Mouse (Mus musculus) limb, embryonic 12.5 days (tissue): ENCODE results near the gene Tmcc1. TPM values are rescaled to one million over a fixed set of nuclear protein-coding genes. Genes with fewer than 3 reads are reported as not detected.
"Not testable (repeated sequence)": the region's sequence is repeated elsewhere in the genome, so short reads cannot be mapped to it uniquely, and the experiment has no call there.

Experiments
- ATAC-seq: fragments of 200-750 bp; cut with Nextera tagmentation; 2 replicates; pipeline ENCODE4 v1.8.0; 2017; ENCODE audit warnings: low read depth, moderate TSS enrichment; ENCODE audit not compliant: insufficient number of reproducible peaks, insufficient read depth, low FRiP score, low TSS enrichment
- H3K27ac ChIP-seq: fragments of 300-500 bp; sonication (generic); 2 replicates; pipeline ENCODE4 v1.5.1; 2016; ENCODE audit warnings: mild to moderate bottlenecking, moderate library complexity
- H3K27me3 ChIP-seq: fragments of 300-500 bp; sonication (generic); 2 replicates; pipeline ENCODE4 v1.6.1; 2016; ENCODE audit warnings: mild to moderate bottlenecking, moderate library complexity
- H3K36me3 ChIP-seq: fragments of 300-500 bp; sonication (generic); 2 replicates; pipeline ENCODE4 v1.6.1; 2016; ENCODE audit warnings: mild to moderate bottlenecking, moderate library complexity
- H3K4me1 ChIP-seq: fragments of 300-500 bp; sonication (generic); replicated peaks from 2 replicates; pipeline ENCODE4 v1.6.1; 2016
- H3K4me2 ChIP-seq: fragments of 300-500 bp; sonication (generic); 2 replicates; pipeline ENCODE4 v1.6.1; 2016; ENCODE audit warnings: mild to moderate bottlenecking, moderate library complexity
- H3K4me3 ChIP-seq: fragments of 300-500 bp; sonication (generic); replicated peaks from 2 replicates; pipeline ENCODE4 v1.5.1; 2016; ENCODE audit warnings: mild to moderate bottlenecking
- H3K9ac ChIP-seq: fragments of 300-500 bp; sonication (generic); replicated peaks from 2 replicates; pipeline ENCODE4 v1.6.1; 2016; ENCODE audit warnings: mild to moderate bottlenecking, moderate library complexity
- H3K9me3 ChIP-seq: fragments of 300-500 bp; sonication (generic); 2 replicates; pipeline ENCODE4 v1.6.1; 2016; ENCODE audit warnings: mild to moderate bottlenecking, moderate library complexity
- WGBS: fragments of 180-500 bp; shearing (Covaris S2); methylation state at CpG from one replicate; pipeline ENCODE4 v1.1.7; 2016; 5-methylcytosine and 5-hydroxymethylcytosine counted together
- polyA plus RNA-seq: library from polyadenylated mRNA; unstranded; fragments of >200 nt; fragmentation: Nextera tagmentation; extraction: Ambion mirVana; gene quantifications from 2 replicates; pipeline ENCODE4 v1.2.1, GENCODE M21; 2016

Tmcc1 gene
- polyA plus RNA-seq, 1 experiment from 2014 or later, result 19.4 TPM

DNA sequence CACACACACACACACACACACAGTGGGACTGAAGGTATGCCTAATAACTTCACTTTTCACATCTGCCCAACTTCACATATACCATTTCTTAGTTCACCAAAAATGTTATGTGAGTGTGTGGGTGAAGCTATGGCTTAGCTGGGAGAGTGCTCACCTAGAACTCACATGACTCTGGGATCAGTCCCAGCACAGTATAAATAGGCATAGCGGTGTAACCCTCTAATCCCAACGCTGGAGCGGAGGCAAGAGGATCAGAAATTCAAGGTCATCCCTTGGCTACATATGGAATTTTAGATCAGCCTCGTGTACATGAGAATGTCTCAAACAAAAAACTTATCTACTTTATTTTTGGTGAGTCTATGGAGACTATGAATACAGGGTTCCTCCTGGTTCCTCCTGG lies 119.7 kb downstream of the Tmcc1 start:
- no peaks in the 10 kb centered on the region for H3K9me3 ChIP-seq
- no peaks in the 10 kb centered on the region for H3K4me1 ChIP-seq
- H3K36me3 ChIP-seq, result no peaks in the 10 kb centered on the region
- whole genome bisulfite sequencing, result 93% methylated on average over 4 of the region's 4 CpGs
- H3K4me3 ChIP-seq, result no peak overlapping the region
- no peak overlapping the region for H3K27ac ChIP-seq
- ATAC-seq, result no peak
- H3K4me2 ChIP-seq, result no peak overlapping the region
- no peaks in the 10 kb centered on the region for H3K27me3 ChIP-seq
- H3K9ac ChIP-seq, result no peak overlapping the region

GRCm38 (mm10) chr6:116072746-116073261 lies 120.5 kb downstream of the Tmcc1 start:
- H3K4me1 ChIP-seq, result no peaks in the 10 kb centered on the region
- ATAC-seq, result no peak
- H3K36me3 ChIP-seq, result no peaks in the 10 kb centered on the region
- H3K9ac ChIP-seq, result no peak overlapping the region
- H3K4me3 ChIP-seq, result no peak overlapping the region
- no peak overlapping the region for H3K4me2 ChIP-seq
- WGBS, result 79% methylated on average over 8 of the region's 8 CpGs
- H3K27ac ChIP-seq, result no peak overlapping the region
- H3K9me3 ChIP-seq, result no peaks in the 10 kb centered on the region
- H3K27me3 ChIP-seq, result no peaks in the 10 kb centered on the region

- H3K36me3 ChIP-seq, result no peaks in the 10 kb centered on the region
- H3K4me3 ChIP-seq, result no peak overlapping the region
- H3K4me2 ChIP-seq, result no peak overlapping the region
- no peaks in the 10 kb centered on the region for H3K4me1 ChIP-seq
- H3K27ac ChIP-seq, result no peak overlapping the region
- whole genome bisulfite sequencing, result 86% methylated on average over 6 of the region's 6 CpGs
- no peak overlapping the region for H3K9ac ChIP-seq
- no peak for ATAC-seq
- no peaks in the 10 kb centered on the region for H3K27me3 ChIP-seq
- no peaks in the 10 kb centered on the region for H3K9me3 ChIP-seq
Observed at GRCm38 (mm10) chr6:116072221-116072745, 121.0 kb downstream of the Tmcc1 start.

DNA sequence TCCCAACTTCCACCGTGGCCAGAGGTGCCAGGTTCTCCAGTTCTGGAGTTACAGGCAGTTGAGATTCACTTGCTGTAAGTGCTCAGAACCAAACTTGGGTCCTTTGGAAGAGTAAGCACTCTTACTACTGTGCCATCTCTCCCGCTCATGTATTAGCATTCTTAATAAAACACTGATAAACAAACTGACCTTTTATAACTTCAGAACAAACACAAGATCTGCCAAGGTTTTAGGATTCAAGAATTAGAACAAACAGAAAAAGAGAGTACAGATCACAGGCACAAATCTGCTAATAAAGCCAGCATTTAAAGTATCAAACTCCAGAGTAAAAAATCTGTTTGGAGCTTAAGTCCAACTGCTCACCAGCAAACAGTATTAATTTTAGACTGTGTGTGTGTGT lies 121.5 kb downstream of the Tmcc1 start:
- H3K36me3 ChIP-seq, result no peaks in the 10 kb centered on the region
- H3K27me3 ChIP-seq, result no peaks in the 10 kb centered on the region
- 92% methylated on average over 2 of the region's 2 CpGs for WGBS
- no peak overlapping the region for H3K4me2 ChIP-seq
- H3K9ac ChIP-seq, result no peak overlapping the region
- H3K4me3 ChIP-seq, result no peak overlapping the region
- no peak for ATAC-seq
- H3K9me3 ChIP-seq, result no peaks in the 10 kb centered on the region
- H3K4me1 ChIP-seq, result no peaks in the 10 kb centered on the region
- no peak overlapping the region for H3K27ac ChIP-seq

DNA sequence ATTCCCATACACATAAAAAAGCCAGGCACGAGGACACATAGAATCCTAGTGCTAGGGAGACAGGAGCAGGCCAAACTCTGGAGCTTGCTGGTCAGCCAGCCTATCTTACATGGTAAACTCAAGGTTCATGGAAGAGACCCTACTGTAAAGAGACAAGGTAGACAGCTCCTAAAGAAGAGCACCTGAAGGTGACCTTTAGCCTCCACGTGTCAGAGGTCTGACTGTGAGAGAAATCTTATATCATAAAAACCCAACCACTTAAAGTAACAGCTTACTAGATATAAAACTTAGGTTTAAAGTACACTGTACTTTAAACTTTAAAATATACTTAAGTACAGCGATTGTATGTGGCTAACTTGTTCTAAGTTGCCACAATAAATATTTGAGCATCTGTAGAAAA lies 122.7 kb downstream of the Tmcc1 start:
- H3K27me3 ChIP-seq, result no peaks in the 10 kb centered on the region
- no peaks in the 10 kb centered on the region for H3K36me3 ChIP-seq
- no peak overlapping the region for H3K27ac ChIP-seq
- no peaks in the 10 kb centered on the region for H3K4me1 ChIP-seq
- no peak overlapping the region for H3K4me3 ChIP-seq
- no peak for ATAC-seq
- 87% methylated on average over 3 of the region's 3 CpGs for WGBS
- H3K9me3 ChIP-seq, result no peaks in the 10 kb centered on the region
- H3K4me2 ChIP-seq, result no peak overlapping the region
- no peak overlapping the region for H3K9ac ChIP-seq

- Histone ChIP-seq H3K27me3 (no peaks in the 10 kb centered on the region), H3K9ac (no peak overlapping the region), H3K27ac (no peak overlapping the region), H3K36me3 (no peaks in the 10 kb centered on the region), H3K4me3 (no peak overlapping the region), H3K9me3 (no peaks in the 10 kb centered on the region), H3K4me2 (no peak overlapping the region), H3K4me1 (no peaks in the 10 kb centered on the region)
- no peak for ATAC-seq
- WGBS, result 97% methylated on average over 1 of the region's 1 CpGs
Observed at GRCm38 (mm10) chr6:116063516-116063915, 129.8 kb downstream of the Tmcc1 start.

GRCm38 (mm10) chr6:116059542-116059941 lies 133.7 kb downstream of the Tmcc1 start:
- not testable (repeated sequence) for H3K4me2 ChIP-seq, H3K27me3 ChIP-seq, H3K27ac ChIP-seq, H3K9ac ChIP-seq, H3K4me1 ChIP-seq, H3K9me3 ChIP-seq, H3K4me3 ChIP-seq, H3K36me3 ChIP-seq, ATAC-seq

- no peaks in the 10 kb centered on the region for H3K27me3 ChIP-seq
- no peak for ATAC-seq
- H3K27ac ChIP-seq, result no peak overlapping the region
Observed at GRCm38 (mm10) chr6:116058541-116059300, 134.6 kb downstream of the Tmcc1 start.

DNA sequence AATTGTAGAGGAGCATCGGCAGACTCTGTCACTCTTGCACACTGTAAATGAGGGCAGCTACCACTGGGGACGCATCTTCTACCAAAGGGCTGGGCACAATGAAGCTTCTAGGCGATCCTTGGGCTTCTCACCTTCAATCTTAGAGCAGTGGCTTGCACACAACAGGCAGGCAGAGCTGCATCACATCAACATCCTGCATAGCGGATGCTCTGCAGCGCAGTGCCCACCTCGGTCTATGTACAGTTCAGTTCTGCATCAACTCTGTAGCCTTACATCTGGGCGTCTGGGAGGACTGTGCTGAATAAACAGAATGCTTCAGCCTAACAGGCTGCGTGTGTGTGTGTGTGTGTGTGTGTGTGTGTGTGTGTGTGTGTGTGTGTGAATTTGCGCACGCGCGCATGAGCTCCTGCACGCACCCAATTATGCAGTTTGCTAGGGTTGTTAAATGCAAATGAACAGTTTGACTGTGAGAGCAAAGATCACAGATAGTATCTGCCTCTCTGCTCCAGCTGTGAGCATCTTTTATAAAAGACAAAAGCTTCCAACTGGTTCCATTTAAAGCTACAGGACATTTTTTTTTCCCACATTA lies 136.5 kb downstream of the Tmcc1 start:
- H3K27me3 ChIP-seq, result no peaks in the 10 kb centered on the region
- peaks cover 5% of the 10 kb centered on the region for H3K4me1 ChIP-seq
- no peaks in the 10 kb centered on the region for H3K9me3 ChIP-seq
- 24% methylated on average over 13 of the region's 13 CpGs for whole genome bisulfite sequencing
- no peaks in the 10 kb centered on the region for H3K36me3 ChIP-seq
- ATAC-seq, result no peak
- no peak overlapping the region for H3K4me3 ChIP-seq
- H3K27ac ChIP-seq, result peak overlapping the region; percentile 35; the same call in 1 of the 2 replicates
- H3K4me2 ChIP-seq, result peak overlapping the region; percentile 22; the same call in 1 of the 2 replicates
- H3K9ac ChIP-seq, result no peak overlapping the region

More at GRCm38 (mm10) chr6:116058541-116059300, 134.6 kb downstream of the Tmcc1 start:
- Histone ChIP-seq H3K9me3 (no peaks in the 10 kb centered on the region), H3K4me2 (no peak overlapping the region), H3K9ac (no peak overlapping the region), H3K4me1 (peaks cover 5% of the 10 kb centered on the region), H3K36me3 (no peaks in the 10 kb centered on the region), H3K4me3 (no peak overlapping the region)
- WGBS, result 90% methylated on average over 3 of the region's 3 CpGs

- Histone ChIP-seq H3K4me3 (no peak overlapping the region), H3K4me2 (no peak overlapping the region), H3K4me1 (peaks cover 5% of the 10 kb centered on the region), H3K9me3 (no peaks in the 10 kb centered on the region), H3K27ac (no peak overlapping the region), H3K9ac (no peak overlapping the region), H3K36me3 (no peaks in the 10 kb centered on the region), H3K27me3 (no peaks in the 10 kb centered on the region)
- no peak for ATAC-seq
- 88% methylated on average over 2 of the region's 2 CpGs for WGBS
Observed at GRCm38 (mm10) chr6:116055766-116056165, 137.5 kb downstream of the Tmcc1 start.

DNA sequence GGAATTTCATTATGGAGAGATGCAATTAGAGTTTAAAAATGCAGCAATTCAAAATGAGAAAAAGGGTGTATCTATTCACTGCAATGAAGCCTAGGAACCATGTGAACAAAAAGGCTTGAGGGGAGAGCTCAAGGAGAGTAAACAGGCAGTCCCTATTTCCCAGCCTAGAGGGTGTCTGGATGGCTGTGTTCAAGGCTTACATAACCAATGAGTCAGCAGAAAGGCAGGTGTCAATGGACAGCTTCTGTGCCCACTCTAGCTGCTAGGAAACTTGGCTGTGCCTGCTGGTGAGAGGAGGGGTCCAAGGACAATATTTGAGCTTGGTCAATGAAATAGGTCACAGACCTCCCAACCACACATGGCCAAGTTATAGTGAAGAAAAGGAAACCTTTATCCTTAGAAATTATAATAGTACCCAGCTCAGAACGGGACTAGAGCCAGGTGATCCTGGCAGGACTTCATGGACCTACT lies 138.2 kb downstream of the Tmcc1 start:
- H3K4me2 ChIP-seq, result no peak overlapping the region
- peaks cover 5% of the 10 kb centered on the region for H3K4me1 ChIP-seq
- no peaks in the 10 kb centered on the region for H3K9me3 ChIP-seq
- no peaks in the 10 kb centered on the region for H3K27me3 ChIP-seq
- no peaks in the 10 kb centered on the region for H3K36me3 ChIP-seq
- no peak overlapping the region for H3K27ac ChIP-seq
- no peak overlapping the region for H3K9ac ChIP-seq
- 95% methylated on average over 1 of the region's 1 CpGs for WGBS
- ATAC-seq, result no peak
- no peak overlapping the region for H3K4me3 ChIP-seq
